Mouse (Mus musculus) thymus, adult 2 months (tissue): ENCODE measurements around the gene Spib. TPM values are rescaled to one million over a fixed set of nuclear protein-coding genes. Genes with fewer than 3 reads are reported as not detected.

ENCODE experiments used
- DNase-seq: peaks from one replicate; pipeline ENCODE4 v3.0.0; 2021
- H3K27ac ChIP-seq: fragments of 200-500 bp; 2 replicates; pipeline ENCODE4 v1.5.1; 2012; ENCODE audit warnings: low read length, control low read depth; ENCODE audit not compliant: control insufficient read depth, insufficient read depth
- H3K27me3 ChIP-seq: fragments of 200-500 bp; 2 replicates; pipeline ENCODE4 v1.6.1; 2012; ENCODE audit warnings: mild to moderate bottlenecking, low read length, moderate library complexity, mixed read lengths; ENCODE audit not compliant: control insufficient read depth, insufficient read depth
- H3K36me3 ChIP-seq: fragments of 200-500 bp; 2 replicates; pipeline ENCODE4 v1.6.1; 2012; ENCODE audit warnings: mild to moderate bottlenecking, low read length, moderate library complexity; ENCODE audit not compliant: control insufficient read depth, insufficient read depth
- H3K4me1 ChIP-seq: fragments of 200-500 bp; replicated peaks from 2 replicates; pipeline ENCODE4 v1.6.1; 2012; ENCODE audit warnings: low read length; ENCODE audit not compliant: control insufficient read depth, insufficient read depth
- H3K4me3 ChIP-seq: fragments of 200-500 bp; 2 replicates; pipeline ENCODE4 v1.5.1; 2012; ENCODE audit warnings: mild to moderate bottlenecking, low read length, control low read depth, moderate library complexity; ENCODE audit not compliant: control insufficient read depth, insufficient read depth
- CTCF ChIP-seq: fragments of 200-500 bp; IDR thresholded peaks from 2 replicates; pipeline ENCODE4 v1.5.1; 2012; ENCODE audit warnings: mild to moderate bottlenecking, control low read depth, low read length, moderate library complexity, borderline replicate concordance; ENCODE audit not compliant: control insufficient read depth, poor library complexity, insufficient read depth; ENCODE audit errors: extremely low read depth
- POLR2A ChIP-seq: fragments of 200-500 bp; IDR thresholded peaks from 2 replicates; pipeline ENCODE4 v1.6.1; 2012; ENCODE audit warnings: mild to moderate bottlenecking, low read length, control low read depth, moderate library complexity; ENCODE audit not compliant: control insufficient read depth, poor library complexity, insufficient read depth; ENCODE audit errors: extremely low read depth
- WGBS: fragments of 180-500 bp; shearing (Covaris S2); methylation state at CpG from one replicate; pipeline ENCODE4 v1.1.7; 2018; 5-methylcytosine and 5-hydroxymethylcytosine counted together
- polyA plus RNA-seq: library from polyadenylated mRNA; depleted of rRNA; stranded (reverse); fragments of >200 nt; gene quantifications from 2 replicates; pipeline ENCODE4 v1.2.3, GENCODE M21; 2012

Spib gene
- polyA plus RNA-seq, 1 experiment = 43.3 TPM

DNA sequence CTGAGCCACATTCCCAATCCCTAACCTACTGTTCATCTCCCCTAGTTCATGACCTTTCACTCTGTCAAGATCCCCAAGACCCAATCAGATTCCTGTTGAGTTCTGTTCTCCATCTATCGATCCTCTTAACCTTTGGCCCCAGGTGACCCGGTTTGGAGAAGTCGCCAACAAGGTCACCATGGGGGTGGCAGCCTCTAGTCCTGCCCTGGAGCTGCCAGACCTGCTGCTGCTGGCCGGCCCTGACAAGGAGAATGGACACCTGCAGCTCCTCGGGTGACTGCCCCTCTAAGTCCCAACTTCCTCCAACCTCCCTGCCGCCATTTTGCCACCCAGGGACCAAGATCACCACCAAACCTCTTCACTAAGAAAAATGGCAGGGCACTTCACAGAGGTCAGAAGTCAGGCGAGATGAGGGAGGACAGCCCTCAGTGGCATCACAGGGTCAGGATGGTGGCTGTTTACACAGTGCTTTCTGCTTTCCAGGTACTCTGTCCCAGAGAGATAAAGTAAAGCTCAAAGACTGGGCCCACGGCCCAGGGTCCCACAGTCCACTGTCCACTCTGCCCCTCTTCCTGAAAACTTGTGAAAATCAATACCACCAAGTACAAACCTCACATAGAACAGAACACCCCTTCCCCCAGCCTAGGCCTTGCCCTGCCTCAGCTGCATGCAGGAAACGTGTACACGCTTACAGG, 34.4 kb downstream of the Spib start:
- H3K36me3 ChIP-seq = no peaks in the 10 kb centered on the region
- TF ChIP-seq POLR2A (no peak), CTCF (no peak)
- H3K4me1 ChIP-seq = peaks cover 17% of the 10 kb centered on the region
- H3K4me3 ChIP-seq = no peak overlapping the region
- H3K27ac ChIP-seq = no peak overlapping the region
- H3K27me3 ChIP-seq = no peaks in the 10 kb centered on the region
- WGBS = 95% methylated on average over 10 of the region's 10 CpGs
- DNase-seq = no peak

DNA sequence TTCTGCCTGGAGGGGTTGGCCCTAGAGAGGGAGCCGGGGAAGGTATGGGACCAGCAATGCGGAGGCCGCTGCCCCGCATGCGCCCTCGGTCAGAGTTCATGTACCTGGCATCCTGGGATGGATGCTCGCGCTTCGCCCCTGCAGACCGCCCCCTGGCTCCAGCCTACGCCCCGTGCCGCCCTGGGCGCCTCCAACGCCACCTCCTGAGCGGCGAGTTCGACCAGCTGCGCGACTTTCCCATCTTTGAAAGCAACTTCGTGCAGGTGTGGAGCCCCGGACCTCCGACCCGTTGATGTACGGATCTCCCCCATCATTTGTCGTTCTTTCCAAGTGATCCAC, 35.1 kb downstream of the Spib start:
- DNase-seq = no peak
- Histone ChIP-seq H3K27me3 (no peaks in the 10 kb centered on the region), H3K4me3 (peak overlapping the region; percentile 73), H3K4me1 (peaks cover 17% of the 10 kb centered on the region), H3K27ac (peak overlapping the region; percentile 42), H3K36me3 (no peaks in the 10 kb centered on the region)
- TF ChIP-seq POLR2A (no peak), CTCF (no peak)
- 3% methylated on average over 26 of the region's 26 CpGs for WGBS

DNA sequence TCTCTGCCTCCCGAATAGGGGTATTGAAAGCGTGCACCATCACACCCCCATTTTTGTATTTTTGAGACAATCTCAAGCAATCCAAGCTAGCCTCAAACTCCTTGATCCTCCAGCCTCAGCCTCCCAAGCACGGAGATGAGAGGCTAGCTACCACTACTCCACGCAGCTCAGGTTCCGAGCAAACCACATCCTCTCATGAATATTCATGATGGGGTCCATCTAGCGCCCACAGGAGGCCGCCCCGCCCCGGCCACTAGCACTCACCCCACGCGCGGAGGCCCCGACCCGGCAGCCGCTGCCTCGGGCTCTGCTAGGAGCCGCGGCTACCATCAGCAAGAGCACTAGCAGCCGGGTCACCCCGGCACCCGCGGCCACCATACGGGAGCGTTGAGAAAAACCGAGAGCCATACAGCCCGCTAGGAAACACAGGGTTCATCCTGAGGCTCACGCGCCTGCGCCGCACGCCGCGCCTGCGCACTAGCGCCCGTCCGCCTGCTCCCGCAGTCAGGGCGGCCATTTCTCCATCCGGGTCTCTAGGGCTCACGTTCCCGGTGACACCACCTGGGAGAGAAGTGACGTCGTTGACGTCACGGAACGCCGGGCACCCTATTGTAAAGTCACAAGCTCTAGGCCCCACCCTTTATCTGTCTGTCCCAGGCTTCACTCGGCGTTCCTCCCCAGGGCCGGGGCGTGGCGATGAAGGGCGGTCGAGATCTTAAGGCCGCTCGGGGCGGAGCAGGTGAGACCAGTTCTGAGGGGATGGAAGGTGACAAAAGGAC, 35.7 kb downstream of the Spib start, which contains the start of the genes Emc10 and Fam71e1:
Gene Emc10 (minus strand): TSS at position 538 of the 779 bp plus-strand sequence.
Gene Fam71e1 (plus strand): TSS at position 590 of the 779 bp plus-strand sequence.
- Histone ChIP-seq H3K4me1 (peaks cover 17% of the 10 kb centered on the region), H3K27me3 (no peaks in the 10 kb centered on the region), H3K36me3 (no peaks in the 10 kb centered on the region), H3K4me3 (peak within 1 kb of the TSS; percentile 73), H3K27ac (peak within 1 kb of the TSS; percentile 75)
- WGBS = under 1% methylated on average over 58 of the region's 58 CpGs
- peak; percentile 76; the same call in 1 of the 2 replicates for TF ChIP-seq CTCF
- TF ChIP-seq POLR2A = peak; percentile 76
- peak; percentile 97 for DNase-seq

DNA sequence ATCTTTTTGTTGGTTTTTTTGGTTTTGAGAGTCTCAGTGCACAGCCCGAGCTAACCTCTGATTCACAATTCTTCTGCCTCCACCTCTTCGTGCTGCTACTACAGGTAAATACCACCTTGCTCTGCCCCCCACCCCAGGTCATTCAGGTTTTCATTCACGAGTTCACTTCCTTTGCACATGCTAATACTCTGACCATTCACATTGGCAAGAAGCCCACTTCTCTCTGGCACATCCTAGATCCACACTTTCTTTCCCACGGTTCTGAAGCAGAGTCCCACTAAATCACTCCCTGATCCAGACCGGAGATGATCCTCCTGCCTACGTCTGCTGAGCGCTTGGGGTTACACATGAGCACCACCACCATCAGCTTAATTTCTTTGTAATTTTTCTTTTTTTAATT, 36.8 kb downstream of the Spib start:
- Histone ChIP-seq H3K27me3 (no peaks in the 10 kb centered on the region), H3K27ac (no peak overlapping the region), H3K36me3 (no peaks in the 10 kb centered on the region), H3K4me1 (peaks cover 22% of the 10 kb centered on the region), H3K4me3 (no peak overlapping the region)
- WGBS = 93% methylated on average over 7 of the region's 7 CpGs
- no peak for DNase-seq
- no peak for TF ChIP-seq POLR2A
- TF ChIP-seq CTCF = no peak

DNA sequence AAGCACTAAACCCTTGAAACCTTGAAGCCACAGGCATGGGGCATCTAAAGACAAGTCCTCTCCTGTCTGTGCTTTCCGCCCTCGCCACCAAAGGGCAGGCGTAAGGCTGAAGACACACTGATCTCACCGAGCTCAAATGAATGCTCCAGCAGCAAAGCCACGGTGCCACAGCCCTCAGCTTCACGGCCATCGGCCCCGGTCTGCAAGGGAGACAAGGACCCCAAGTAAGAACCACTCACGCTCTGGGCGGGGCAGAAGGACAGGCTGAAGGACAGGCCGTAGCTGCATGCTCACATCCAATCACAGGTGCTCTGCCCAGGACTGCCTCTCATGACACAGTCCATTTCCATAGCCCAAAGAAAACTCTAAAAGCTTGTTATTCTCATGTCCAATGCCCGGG, 37.2 kb downstream of the Spib start:
- H3K4me1 ChIP-seq = peaks cover 26% of the 10 kb centered on the region
- no peak overlapping the region for H3K27ac ChIP-seq
- no peaks in the 10 kb centered on the region for H3K36me3 ChIP-seq
- 96% methylated on average over 12 of the region's 12 CpGs for WGBS
- TF ChIP-seq POLR2A (no peak), CTCF (no peak)
- no peak overlapping the region for H3K4me3 ChIP-seq
- H3K27me3 ChIP-seq = no peaks in the 10 kb centered on the region
- DNase-seq = no peak

DNA sequence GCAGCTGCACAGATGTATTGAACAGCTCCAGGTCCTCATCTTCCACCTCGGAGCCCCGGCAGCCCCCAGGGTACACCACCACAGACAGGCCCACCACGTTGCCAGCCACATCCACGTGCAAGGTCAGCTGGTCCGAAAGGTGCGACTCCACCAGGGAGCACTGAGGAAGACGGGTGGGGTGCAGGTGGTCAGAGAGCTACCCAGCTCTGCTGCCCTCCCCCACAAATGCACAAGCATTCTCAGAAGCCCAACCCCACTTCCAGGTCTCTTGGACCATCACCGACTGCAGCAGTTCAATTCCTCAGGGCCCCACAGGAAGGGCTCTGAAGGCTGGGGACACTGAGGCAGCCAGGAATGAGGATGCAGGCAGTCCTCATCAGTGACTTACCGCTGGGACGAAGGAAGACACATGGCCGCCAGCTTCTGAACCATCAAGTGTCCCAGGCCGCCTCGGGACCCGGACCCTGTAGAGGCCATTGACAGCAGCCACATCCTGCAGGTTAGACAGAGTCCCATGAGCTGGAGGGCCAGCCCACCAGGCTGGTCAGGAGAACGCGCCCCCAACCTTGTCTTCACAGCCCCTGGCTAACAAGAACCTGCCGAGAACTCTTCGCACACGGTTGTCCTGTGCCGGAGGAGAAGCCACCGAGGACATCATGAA, 39.6 kb downstream of the Spib start:
- no peak overlapping the region for H3K4me3 ChIP-seq
- H3K4me1 ChIP-seq = peaks cover 27% of the 10 kb centered on the region
- 95% methylated on average over 21 of the region's 21 CpGs for WGBS
- DNase-seq = no peak
- no peak for TF ChIP-seq POLR2A
- TF ChIP-seq CTCF = no peak
- no peaks in the 10 kb centered on the region; the same call in 1 of the 2 replicates for H3K36me3 ChIP-seq
- no peak overlapping the region for H3K27ac ChIP-seq
- H3K27me3 ChIP-seq = no peaks in the 10 kb centered on the region
